Mouse (Mus musculus): Measurements from ENCODE around the gene Fgb. TPM values are rescaled to one million over a fixed set of nuclear protein-coding genes. Genes with fewer than 3 reads are reported as not detected.
A peak's percentile ranks its signal among the peaks of the same experiment; 100 is the strongest.

Fgb gene
- total RNA-seq, 1 experiment from 2014 or later: not detected

DNA sequence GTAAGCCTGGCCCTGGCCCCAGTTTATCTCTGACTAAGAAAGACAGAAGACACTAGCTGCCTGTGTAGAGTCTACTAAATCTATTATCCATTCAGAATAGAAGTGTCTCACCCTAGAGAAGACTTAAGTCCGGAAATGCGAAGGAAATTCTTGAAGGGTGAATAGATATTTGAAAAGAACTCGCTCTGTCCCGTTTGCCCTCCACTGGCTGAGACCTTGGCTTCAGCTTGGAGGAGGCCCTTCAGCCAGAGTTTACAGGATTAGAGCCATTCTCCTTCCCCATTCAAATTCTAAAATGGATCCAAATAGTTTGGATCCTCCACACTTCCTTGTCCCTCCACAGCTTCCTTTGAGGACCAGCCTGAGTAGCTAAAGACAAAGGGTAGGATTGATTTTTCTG is 19.3 kb downstream of the Fgb start:
- no peak for ATAC-seq (replicated peaks; ENCODE audit: low read depth, poor library complexity, severe bottlenecking)

DNA sequence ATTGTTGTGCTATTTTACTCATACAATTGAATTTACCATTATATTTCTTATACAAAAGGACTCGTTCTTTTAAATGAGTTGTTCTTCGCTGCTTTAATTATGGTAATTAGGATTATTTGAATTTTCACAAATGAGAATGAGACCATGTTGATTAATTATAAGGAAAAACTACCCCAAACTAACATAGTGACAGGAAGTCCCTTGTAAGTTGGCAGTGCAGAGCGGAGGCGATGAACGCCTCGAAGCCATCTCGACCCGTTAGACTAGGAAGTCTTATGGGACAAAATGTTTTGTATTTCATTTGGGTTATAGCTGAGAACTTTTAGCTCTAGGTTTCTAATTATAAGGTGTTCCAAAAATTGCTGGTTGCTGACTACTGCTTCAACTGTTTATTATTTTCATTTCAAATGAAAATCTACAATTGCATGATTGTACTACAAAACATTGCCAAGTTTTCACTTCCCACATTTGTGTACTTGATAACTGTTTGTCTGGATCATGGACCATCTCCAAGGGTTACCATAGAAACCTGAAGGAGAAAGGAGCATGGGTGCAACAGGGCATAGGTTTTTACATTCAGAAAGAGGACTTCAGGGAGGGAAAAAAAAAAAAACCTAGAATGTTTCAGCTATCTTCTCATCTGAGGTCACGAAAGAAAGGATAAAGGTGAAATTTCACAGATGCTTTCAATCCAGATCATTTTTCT is 22.0 kb downstream of the Fgb start:
- ATAC-seq (replicated peaks; ENCODE audit: low read depth, poor library complexity, severe bottlenecking): no peak

DNA sequence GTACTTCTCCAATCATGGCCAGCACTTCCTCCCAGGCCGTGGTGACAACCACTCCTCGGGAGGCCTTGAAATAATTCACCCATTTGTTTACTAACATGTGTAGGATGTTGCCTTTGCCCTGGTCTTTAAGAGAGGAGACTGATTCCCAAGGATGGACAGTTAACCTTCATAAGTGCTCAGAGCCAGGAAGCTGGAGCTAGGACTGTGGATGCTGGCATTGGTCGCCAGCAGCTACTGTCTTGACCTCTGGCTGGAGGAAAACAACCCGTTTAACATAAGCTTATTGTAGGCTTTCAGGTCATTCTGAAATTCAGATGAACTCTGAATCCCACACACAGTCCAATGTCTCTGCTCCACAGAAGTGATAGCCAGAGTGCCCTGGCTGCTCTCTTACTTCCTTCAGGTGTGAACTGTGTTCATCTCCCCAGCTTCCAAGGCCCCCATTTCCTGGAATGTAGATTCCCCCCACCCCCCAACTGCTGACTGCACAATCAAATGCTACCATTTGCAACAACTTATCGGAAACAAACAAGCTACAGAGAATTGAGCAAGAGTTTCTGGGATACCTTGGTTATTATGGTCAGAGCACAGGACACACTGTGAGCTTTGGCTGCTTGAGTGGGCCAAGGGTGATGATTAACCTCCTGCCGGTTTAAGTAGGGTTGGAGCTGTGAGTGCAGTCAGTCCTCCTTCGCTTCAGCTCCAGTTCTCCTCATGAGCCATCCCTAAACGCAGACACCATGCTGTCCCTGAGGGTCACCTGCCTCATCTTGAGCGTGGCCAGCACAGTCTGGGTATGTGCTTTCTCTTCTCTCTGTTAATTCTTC is 24.0 kb downstream of the Fgb start, which contains the start of gene Fga:
Fga (plus strand) TSS at position 602 of the 827 bp plus-strand sequence.
- no peak for ATAC-seq (replicated peaks; ENCODE audit: low read depth, poor library complexity, severe bottlenecking)

DNA sequence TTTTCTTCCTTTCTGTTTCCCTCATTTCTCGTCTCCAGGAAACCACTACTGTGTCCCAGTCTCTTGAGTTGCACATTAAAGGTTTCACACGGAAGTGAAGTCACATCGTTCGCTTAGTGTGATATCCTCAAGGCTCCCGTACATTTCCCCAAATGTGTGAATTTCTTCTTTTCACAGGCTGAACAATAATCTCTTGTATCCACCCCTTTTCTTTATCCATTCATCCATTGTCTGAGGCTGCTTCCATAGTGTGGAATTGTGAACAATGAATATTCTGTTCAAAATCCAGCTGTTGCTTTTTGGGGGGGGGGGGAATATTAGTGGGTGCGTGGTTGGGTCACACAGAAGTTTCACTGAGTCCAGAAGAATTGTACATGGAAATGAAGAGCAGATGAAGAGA is 24.6 kb downstream of the Fgb start:
- ATAC-seq (replicated peaks; ENCODE audit: low read depth, poor library complexity, severe bottlenecking): no peak

DNA sequence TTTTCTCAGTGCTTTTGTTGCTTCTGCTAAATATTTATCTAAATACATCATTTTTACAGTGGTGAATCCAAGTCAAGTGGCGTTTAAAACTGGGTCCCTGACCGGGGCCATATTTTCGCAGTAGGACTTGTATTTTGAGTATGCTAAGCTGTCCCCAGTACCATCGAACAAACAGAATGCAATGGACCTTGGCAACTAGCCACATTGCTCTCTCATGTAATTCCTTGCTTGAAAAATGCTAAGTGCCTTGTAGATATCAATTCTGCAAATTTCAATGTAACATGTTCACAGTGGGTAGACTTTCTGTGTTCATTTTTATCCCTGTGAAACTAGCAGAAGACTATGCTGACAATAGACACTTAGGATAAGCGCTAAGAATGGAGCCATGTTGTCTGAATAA is 28.5 kb downstream of the Fgb start:
- ATAC-seq (replicated peaks; ENCODE audit: low read depth, poor library complexity, severe bottlenecking): no peak

DNA sequence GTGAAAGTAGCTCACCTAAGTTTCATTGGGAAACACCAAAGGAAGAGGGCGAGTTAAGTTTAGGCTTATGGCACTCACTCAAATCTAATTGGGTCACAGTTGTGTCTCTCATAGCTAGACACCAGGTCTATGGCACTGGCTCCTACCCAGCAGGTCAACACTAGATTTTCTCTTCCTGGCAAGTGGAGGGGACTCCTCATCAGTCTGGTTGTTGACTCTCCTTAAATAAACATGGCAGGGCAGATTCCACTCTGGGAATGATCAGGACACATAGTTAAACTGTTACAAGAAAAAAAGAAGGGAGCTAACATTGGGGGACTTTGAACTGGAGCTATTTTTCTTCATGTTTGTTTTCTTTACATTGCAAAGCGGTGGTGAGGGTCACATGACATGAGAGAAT is 29.3 kb downstream of the Fgb start:
- no peak for ATAC-seq (replicated peaks; ENCODE audit: low read depth, poor library complexity, severe bottlenecking)

DNA sequence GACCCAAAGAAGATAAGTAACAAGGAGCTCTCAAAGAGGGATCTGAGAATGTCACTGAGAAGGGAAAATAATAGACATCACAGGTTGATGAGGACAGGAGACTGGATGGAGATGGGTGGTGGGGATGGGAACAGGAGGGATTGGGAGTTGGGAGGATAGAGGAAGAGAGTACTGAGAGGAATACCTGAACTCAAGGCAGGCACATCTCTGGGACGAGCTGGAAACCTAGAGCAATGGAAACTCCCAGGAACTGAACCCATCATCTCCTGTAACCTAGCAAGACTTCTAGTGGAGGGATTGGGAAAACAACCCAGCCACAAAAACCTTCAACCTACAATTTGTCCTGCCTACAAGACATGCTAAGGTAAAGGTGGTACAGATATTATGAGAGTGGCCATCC is 33.4 kb downstream of the Fgb start:
- no peak for ATAC-seq (replicated peaks; ENCODE audit: low read depth, poor library complexity, severe bottlenecking)

DNA sequence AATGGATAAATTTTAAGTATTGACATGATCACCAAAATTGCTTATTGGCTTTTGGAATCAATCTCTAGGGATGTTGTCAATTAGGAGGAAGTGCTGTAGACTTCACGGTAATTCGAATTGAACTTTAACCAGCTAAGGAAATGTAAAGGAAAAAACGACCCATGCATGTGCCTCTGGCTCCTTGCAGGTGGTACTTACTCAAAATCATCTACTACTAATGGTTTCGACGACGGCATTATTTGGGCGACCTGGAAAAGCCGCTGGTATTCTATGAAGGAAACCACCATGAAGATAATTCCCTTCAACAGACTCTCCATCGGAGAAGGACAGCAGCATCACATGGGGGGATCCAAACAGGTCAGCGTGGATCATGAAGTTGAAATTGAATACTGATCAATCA is 35.7 kb downstream of the Fgb start:
- ATAC-seq (replicated peaks; ENCODE audit: low read depth, poor library complexity, severe bottlenecking): no peak

DNA sequence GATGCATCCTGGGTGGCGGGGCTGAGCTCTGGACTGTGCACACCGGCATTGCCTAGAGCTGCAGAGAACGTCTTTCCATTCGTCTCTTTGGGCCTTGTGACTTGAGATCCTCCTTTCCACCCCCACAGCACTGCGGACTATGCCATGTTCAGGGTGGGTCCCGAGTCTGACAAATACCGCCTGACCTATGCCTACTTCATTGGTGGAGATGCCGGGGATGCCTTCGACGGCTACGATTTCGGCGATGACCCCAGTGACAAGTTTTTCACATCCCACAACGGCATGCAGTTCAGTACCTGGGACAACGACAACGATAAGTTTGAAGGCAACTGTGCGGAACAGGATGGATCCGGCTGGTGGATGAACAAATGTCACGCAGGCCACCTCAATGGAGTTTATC is 37.0 kb downstream of the Fgb start:
- no peak for ATAC-seq (replicated peaks; ENCODE audit: low read depth, poor library complexity, severe bottlenecking)

DNA sequence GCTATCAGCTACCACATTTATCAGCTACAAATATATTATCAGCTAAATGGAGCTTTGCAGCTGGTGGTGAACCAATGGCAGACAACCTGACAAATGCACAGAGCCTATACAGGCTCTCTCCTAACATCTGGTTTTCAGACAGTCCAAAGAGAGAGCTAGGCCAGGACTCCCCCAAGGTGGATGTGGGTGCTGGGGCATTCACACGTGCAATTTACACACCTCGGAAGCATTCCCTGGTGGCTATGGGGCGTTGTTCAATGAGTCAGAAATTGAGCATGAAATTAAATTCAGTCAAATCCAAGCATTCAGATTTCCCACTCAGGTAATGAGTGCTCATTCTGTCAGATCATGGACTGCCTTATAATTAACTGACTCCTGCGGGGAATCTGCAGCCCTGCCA is 38.1 kb downstream of the Fgb start:
- no peak for ATAC-seq (replicated peaks; ENCODE audit: low read depth, poor library complexity, severe bottlenecking)

DNA sequence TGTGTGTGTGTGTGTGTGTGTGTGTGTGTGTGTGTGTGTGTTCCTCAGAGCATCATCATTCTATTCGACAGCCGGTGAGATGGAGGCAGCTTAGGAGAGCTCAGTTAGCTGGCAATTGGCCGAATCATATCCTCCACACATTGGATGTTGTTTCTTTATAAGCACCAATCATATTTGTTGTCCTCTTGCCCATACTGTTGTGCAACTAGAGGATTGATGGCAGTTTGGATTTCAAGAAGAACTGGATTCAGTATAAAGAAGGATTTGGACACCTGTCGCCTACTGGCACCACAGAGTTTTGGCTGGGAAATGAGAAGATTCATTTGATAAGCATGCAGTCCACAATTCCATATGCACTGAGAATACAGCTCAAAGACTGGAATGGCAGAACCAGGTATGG is 38.5 kb downstream of the Fgb start:
- ATAC-seq (replicated peaks; ENCODE audit: low read depth, poor library complexity, severe bottlenecking): no peak

DNA sequence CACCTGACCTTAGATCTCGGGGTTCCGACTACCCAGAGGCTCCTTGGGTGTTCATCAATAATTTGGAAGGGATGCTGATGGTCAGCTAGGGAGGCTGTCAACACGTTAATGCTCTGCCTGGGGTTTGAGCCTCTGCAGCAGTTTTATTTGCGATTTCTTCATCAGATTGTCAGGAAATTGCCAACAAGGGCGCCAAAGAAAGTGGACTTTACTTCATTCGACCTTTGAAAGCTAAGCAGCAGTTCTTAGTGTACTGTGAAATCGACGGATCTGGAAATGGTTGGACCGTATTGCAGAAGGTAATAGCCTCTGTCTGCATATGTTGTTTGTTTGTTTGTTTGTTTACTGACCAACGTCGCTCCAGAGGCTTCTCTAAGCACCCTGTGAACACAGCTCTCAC is 39.4 kb downstream of the Fgb start:
- no peak for ATAC-seq (replicated peaks; ENCODE audit: low read depth, poor library complexity, severe bottlenecking)

DNA sequence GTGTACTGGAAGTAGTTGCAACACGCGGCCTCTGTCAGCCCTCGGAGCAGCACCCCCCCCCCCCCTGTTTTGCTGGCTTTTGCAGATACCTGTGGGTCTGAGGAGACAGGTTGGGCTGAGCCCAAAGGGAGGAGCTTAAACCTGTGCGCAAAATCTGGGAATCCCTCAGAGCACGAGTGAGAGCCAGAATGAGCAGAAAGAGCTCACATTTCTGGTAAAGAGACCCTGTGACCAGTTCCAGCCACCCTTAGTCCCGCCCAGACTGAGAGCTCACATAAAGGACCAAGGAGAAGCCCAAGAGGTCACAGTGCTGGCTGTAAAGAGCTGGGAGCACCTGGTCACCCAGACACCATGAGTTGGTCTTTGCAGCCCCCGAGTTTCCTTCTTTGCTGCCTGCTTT is 42.1 kb downstream of the Fgb start, which contains the start of gene Fgg:
Fgg (plus strand) TSS at position 168 of the 400 bp plus-strand sequence.
- ATAC-seq (replicated peaks; ENCODE audit: low read depth, poor library complexity, severe bottlenecking): no peak

DNA sequence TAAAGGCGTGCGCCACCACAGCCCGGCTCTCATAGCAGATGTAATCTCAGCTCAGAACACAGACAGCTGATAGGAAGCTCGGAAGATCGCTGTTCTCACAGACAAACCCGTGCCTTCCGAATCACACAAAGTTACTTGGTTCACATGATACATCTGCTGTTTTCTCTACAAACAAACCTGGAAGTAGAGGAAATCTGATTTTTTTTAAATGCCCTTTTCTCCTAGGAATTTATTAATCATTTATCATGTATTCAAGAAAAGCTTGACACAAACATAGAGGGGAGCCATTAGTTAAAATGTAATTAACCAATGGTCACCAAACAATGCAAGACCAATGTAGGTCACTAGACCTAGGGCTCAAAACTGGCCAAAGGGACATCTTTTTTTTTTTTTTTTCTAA is 44.9 kb downstream of the Fgb start:
- no peak for ATAC-seq (replicated peaks; ENCODE audit: low read depth, poor library complexity, severe bottlenecking)

DNA sequence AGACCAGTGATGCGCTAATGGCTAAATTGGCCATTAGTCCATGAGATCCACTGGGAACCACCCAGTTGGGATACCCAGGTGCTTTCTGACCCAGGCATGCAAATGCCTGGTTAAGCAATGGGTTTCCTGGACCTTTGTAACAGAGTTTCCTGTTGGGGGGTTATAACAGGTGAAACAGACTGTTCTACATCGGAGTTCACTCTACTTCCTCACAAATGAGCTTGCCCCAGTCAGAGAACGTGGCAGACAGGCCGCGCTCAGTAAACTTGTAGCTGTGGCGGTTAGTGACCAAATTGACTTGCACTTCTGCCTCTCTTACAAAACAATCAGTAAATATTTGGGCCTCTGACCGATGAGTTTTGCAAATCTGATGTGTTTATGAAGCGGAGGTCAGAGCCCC is 46.6 kb downstream of the Fgb start:
- ATAC-seq (replicated peaks; ENCODE audit: low read depth, poor library complexity, severe bottlenecking): no peak

DNA sequence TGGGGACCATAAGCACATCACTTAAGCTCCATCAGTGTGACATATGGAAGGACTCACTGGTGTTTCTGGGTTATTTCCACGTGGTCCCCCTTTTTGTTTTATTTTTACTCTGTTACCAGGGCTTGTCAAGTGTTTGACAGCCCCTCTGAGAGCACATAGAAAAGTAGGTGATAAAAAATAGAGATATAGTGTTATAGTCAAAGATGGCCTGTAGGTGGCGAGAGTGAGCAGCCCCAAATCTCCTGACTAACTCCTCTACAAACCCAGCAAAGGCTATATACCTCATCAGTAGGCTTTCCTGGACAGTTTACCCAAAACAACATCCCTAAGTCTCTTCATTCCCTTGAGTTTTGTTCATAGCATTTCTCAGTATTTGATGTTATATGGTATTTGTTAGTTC is 47.5 kb downstream of the Fgb start:
- ATAC-seq (replicated peaks; ENCODE audit: low read depth, poor library complexity, severe bottlenecking): peak; percentile 84

DNA sequence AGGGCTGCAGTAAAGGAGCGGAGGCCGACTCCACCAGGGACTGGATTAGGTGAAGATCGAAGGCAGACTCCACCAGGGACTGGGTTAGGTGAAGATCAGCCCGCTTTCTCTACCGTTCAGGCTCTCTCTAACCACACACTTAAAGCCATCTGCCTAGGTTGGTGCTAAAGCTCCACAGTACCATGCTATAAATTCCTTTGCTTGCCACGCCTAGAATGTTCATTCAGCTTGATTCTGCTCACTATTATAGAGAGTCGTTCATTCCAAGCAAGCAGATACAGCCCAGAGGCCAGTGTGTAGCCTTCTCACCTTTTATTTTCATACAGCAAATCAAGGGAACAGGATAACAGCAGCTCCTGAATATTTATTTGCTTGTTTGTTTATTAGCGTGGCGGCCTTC is 49.7 kb downstream of the Fgb start:
- ATAC-seq (replicated peaks; ENCODE audit: low read depth, poor library complexity, severe bottlenecking): no peak

DNA sequence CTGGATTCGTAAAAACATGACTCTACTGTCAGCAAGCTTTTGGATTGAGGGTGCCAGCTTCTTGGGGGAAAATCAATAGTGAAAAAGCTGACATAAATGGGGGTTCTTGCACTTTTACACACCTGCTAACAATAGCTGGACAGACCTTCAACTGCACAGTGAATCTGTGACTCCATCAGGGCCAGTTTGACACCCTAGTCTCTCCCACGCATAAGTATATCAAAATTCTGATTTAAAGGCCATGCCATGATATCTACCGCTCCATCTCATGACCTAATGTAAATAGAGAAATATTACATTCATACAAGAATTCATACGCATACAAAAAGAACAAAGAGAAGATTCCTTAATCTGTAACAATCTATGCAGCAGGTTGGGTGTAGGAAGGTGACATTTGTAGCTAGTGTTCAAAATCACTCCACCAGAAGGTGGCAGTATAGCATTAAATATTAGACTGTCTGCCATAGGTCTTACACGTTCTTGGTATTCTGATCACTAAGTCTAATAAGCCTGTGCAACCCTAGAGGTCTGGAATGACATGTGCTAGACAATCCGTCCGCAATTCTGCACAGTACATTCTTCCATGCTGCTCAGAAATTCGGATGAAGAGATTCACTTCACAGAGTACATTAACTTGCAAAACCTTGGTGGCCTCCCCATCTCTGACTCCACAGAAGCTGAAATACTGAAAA is 50.7 kb downstream of the Fgb start:
- ATAC-seq (replicated peaks; ENCODE audit: low read depth, poor library complexity, severe bottlenecking): peak; percentile 84

DNA sequence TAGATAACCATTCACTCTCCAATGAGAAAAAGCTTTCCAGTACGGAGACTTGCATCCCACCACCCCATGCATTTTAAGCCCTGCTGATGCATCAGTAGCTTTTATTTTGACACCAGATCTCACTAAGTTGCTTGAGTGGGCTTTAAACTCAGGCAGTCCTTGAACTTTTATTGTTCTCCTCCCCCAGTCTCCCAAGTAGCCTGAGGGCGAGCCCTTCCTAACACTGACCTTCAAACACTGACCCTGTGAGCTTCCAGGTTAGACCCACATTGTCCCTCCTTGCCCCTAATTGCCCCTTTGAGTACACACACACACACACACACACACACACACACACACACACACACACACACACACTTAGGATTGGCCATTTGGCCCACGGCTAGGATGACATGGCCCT is 53.0 kb downstream of the Fgb start:
- ATAC-seq (replicated peaks; ENCODE audit: low read depth, poor library complexity, severe bottlenecking): no peak

DNA sequence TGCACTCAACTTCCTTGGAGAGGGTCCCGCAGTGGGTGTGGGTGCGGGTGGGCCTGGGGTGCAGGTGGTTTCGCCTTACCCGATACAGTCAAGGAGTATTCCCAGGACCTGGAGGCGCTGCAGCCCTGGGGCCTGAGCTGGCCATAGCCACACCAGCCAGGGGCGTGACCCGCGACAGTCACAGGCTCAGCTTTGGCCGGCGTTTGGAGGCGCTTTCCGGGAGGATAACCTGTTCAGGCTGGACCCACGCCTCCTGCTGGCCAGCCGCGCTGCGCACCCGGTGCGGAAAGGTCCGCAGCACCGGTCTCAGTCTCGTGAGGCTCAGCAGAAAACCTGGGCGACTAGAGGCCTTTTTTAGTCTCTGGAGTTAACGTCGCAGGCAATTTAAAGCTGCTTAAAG is 54.3 kb downstream of the Fgb start:
- peak; percentile 79 for ATAC-seq (replicated peaks; ENCODE audit: low read depth, poor library complexity, severe bottlenecking)

DNA sequence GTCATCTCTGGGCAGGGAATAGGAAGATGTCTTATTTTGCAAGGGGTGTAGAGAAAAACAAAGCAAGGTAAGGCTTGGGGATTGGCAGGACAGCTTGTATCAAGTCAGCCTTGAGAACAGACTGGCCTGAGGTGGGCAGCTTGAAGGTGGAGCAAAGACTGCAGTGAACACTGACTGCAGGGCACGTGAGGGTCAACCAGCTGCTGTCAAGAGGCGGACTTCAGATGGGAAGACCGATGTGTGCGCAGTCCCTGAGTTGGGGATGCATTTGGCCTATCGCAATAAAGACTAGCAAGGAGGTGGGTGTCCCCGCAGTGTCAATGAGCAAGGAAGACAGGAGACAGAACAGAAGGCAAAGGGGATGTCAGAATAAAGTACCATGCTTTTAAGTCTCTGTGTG is 56.7 kb downstream of the Fgb start:
- ATAC-seq (replicated peaks; ENCODE audit: low read depth, poor library complexity, severe bottlenecking): no peak
